Mouse (Mus musculus) adrenal gland, postnatal 36 days (tissue): ENCODE measurements around the gene Impdh2. TPM values are rescaled to one million over a fixed set of nuclear protein-coding genes. Genes with fewer than 3 reads are reported as not detected.
A peak's percentile ranks its signal among the peaks of the same experiment; 100 is the strongest.
"Not testable (repeated sequence)": the region's sequence is repeated elsewhere in the genome, so short reads cannot be mapped to it uniquely, and the experiment has no call there.

Source experiments
- DNase-seq, 2 experiments: peaks; one replicate each; pipeline ENCODE4 v3.0.0; 2021; ENCODE audit warnings: mixed read lengths in 1 of 2
- microRNA-seq: library from miRNA; unstranded; fragments of <30 nt; microRNA quantifications from one replicate; pipeline ENCODE4 v1.2.0, GENCODE M21; 2021
- total RNA-seq, 2 experiments: library from RNA; stranded (reverse); gene quantifications; 2 replicates each; pipeline ENCODE4 v1.2.3; 2021

Gene Impdh2
- total RNA-seq, 2 experiments from 2014 or later = 76.8 to 118 TPM

- DNase-seq = no peak
These were observed 41.9 kb downstream of the Impdh2 start for GRCm38 (mm10) chr9:108601986-108602385.

- DNase-seq = not testable (repeated sequence)
These were observed 47.8 kb downstream of the Impdh2 start for GRCm38 (mm10) chr9:108607929-108608328.

GRCm38 (mm10) chr9:108608889-108609288 lies 48.8 kb downstream of the Impdh2 start:
- no peak for DNase-seq

- no peak for DNase-seq
These were observed 51.4 kb downstream of the Impdh2 start for GRCm38 (mm10) chr9:108611488-108611887.

Small RNAs within 50 kb of the gene (microRNA-seq; reads per million reads assigned to microRNA genes)
- gene Gm24083 (not detected), gene Mir191 (not detected), gene Mir425 (1,316 reads per million, percentile 80 among the genes with 10 or more reads in this experiment)

Other genes with a start within 250 kb of the Impdh2 start
- 100 to 1,000 TPM; 538 to 748 TPM for gene Gpx1, start 221.4 kb upstream of the Impdh2 start, total RNA-seq
- gene Usp4, start 212.4 kb upstream of the Impdh2 start, total RNA-seq = 100 to 1,000 TPM; 110 to 120 TPM
- gene 1700102P08Rik, start 167.5 kb upstream of the Impdh2 start, total RNA-seq = 1 to 10 TPM in 1 of 2 experiments, under 1 TPM in 1; 0.93 to 1.3 TPM
- not detected for gene Ccdc36, start 131.8 kb upstream of the Impdh2 start, total RNA-seq
- gene BC048562, start 123.8 kb upstream of the Impdh2 start, total RNA-seq = not detected
- gene Ccdc71, start 99.8 kb upstream of the Impdh2 start, total RNA-seq = 10 to 100 TPM; 37.1 to 48.1 TPM
- 10 to 100 TPM; 20.1 to 21.5 TPM for gene Klhdc8b, start 98.7 kb upstream of the Impdh2 start, total RNA-seq
- 100 to 1,000 TPM; 117 to 133 TPM for gene Lamb2, start 80.5 kb upstream of the Impdh2 start, total RNA-seq
- 100 to 1,000 TPM; 204 to 213 TPM for gene Usp19, start 69.7 kb upstream of the Impdh2 start, total RNA-seq
- gene Qars, start 52.6 kb upstream of the Impdh2 start, total RNA-seq = 100 to 1,000 TPM; 191 to 194 TPM
- gene Qrich1, start 43.5 kb upstream of the Impdh2 start, total RNA-seq = 100 to 1,000 TPM; 106 to 125 TPM
- gene Ndufaf3, start 7.1 kb downstream of the Impdh2 start, total RNA-seq = 10 to 100 TPM; 63.6 to 75.4 TPM
- 10 to 100 TPM; 61.1 to 72.7 TPM for gene Dalrd3, start 9.6 kb downstream of the Impdh2 start, total RNA-seq
- 100 to 1,000 TPM; 119 to 121 TPM for gene Wdr6, start 18.5 kb downstream of the Impdh2 start, total RNA-seq
- 1 to 10 TPM; 5.6 to 6.3 TPM for gene P4htm, start 37.4 kb downstream of the Impdh2 start, total RNA-seq
- 10 to 100 TPM; 62.2 to 65.6 TPM for gene Arih2, start 89.1 kb downstream of the Impdh2 start, total RNA-seq
- 100 to 1,000 TPM; 112 to 140 TPM for gene Slc25a20, start 101.8 kb downstream of the Impdh2 start, total RNA-seq
- 10 to 100 TPM; 28.9 to 34.9 TPM for gene Prkar2a, start 129.0 kb downstream of the Impdh2 start, total RNA-seq
- gene Ip6k2, start 223.5 kb downstream of the Impdh2 start, total RNA-seq = 10 to 100 TPM; 77.3 to 99.4 TPM
- 10 to 100 TPM in 1 of 2 experiments, 1 to 10 TPM in 1; 9.8 to 12.5 TPM for gene Nckipsd, start 248.1 kb downstream of the Impdh2 start, total RNA-seq